Comparison of ENCODE assay signal across 24 mouse cellular contexts in the genomic region with DNA sequence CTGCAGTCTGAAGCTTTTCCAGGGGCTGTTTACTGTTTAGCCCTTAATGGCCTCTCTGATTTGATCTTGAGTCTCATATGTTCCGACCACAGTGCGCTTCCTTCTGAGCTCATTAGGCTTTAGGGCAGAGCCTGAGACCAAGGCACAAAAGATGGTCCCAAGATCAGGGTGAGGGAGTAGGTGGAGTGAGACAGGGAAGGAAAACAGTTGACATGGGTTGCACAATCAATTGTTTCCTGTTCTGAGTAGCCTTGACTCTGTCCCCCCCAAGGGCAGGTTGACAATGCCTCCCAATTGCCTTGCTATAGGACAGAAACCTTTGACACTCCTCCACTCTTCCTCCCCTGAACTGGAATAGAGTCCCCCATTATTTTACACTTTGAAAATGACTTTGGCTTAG.
"Had no signal": no experiment of that assay in that cellular context is flagged by ENCODE, and none has a peak within 500 bp of the region (broad histone marks: within the 10 kb centered on the region; RNA-seq: fewer than 3 reads in every experiment).

No protein-coding gene starts in this region.

- DNase-seq: liver, postnatal 0 days; lung, adult 2 months; lung, postnatal 14 days; lung, postnatal 36 days; midbrain, embryonic 14.5 days; retina, postnatal 1 day; right cerebral cortex, adult 18-20 months; right cerebral cortex, postnatal 25 days; right cerebral cortex, postnatal 4 days; thymus, adult 2 months; thymus, postnatal 25 days; thymus, postnatal 4 days had no signal

- H3K27me3 ChIP-seq: liver, embryonic 15.5 days; lung, embryonic 15.5 days; midbrain, embryonic 12.5 days; neural tube, embryonic 13.5 days; neural tube, embryonic 15.5 days; stomach, embryonic 15.5 days had no signal

- H3K4me3 ChIP-seq: liver, embryonic 15.5 days; lung, embryonic 15.5 days; megakaryocyte, embryonic 14.5 days; midbrain, embryonic 12.5 days; myocyte; neural tube, embryonic 13.5 days; neural tube, embryonic 15.5 days; stomach, embryonic 15.5 days had no signal

- ATAC-seq: liver, postnatal 0 days; lung, postnatal 0 days; midbrain, embryonic 16.5 days had no signal

- H3K27ac ChIP-seq: liver, embryonic 15.5 days; lung, embryonic 15.5 days; macrophage; midbrain, embryonic 12.5 days; neural tube, embryonic 13.5 days; neural tube, embryonic 15.5 days; stomach, embryonic 15.5 days; stomach, postnatal 0 days had no signal

- H3K4me1 ChIP-seq: liver, embryonic 15.5 days; lung, embryonic 15.5 days; midbrain, embryonic 12.5 days; neural tube, embryonic 13.5 days; neural tube, embryonic 15.5 days; stomach, embryonic 15.5 days had no signal

- H3K9ac ChIP-seq: liver, embryonic 15.5 days; liver, postnatal 0 days; lung, embryonic 15.5 days; midbrain, embryonic 12.5 days; neural tube, embryonic 13.5 days; neural tube, embryonic 15.5 days; stomach, embryonic 15.5 days had no signal

- H3K36me3 ChIP-seq: liver, embryonic 15.5 days; lung, embryonic 15.5 days; midbrain, embryonic 12.5 days; neural tube, embryonic 13.5 days; neural tube, embryonic 15.5 days; stomach, embryonic 15.5 days had no signal

- H3K9me3 ChIP-seq: liver, embryonic 15.5 days; lung, embryonic 15.5 days; megakaryocyte, embryonic 14.5 days; midbrain, embryonic 12.5 days; neural tube, embryonic 13.5 days; neural tube, embryonic 15.5 days; stomach, embryonic 15.5 days had no signal

- H3K4me2 ChIP-seq: liver, embryonic 15.5 days; lung, embryonic 15.5 days; midbrain, embryonic 12.5 days; neural tube, embryonic 13.5 days; neural tube, embryonic 15.5 days; stomach, embryonic 15.5 days had no signal
